ENCODE assay signal across 13 mouse cellular contexts in the genomic region with DNA sequence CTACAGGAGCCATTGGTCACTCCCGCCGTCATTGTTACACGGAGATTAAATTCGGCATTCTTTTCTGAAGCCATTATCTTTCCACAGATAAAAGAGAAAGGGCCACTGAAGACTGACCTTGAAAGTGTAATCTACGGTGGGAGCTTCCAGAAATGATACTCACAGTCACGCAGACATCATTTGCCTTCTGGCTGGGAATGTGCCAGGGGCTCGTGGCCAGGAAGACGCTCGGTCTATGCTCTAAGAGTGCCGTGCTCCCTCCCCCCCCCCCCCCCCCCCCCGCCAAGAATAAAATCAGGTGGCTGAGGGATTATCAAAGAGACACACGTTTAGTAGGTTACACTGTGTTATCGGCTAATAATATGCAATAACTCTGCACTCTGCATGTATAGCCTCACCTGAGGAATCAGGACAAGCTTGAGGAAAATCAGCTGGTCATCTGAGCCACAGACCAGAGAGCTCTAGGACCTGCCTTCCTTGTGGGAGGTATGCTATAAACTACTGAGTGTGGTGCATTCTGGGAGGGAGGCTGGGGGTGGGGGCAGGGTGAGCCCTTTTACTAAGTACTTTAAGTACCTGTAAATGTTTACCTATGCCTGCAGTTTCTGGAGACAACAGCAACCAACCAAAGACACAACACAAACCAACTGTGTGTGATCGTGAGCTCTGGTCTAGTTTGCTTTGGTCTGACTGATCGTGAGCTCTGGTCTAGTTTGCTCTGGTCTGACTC.
A peak's percentile ranks its signal among the peaks of the same experiment; 100 is the strongest.
DNase-seq lines count a peak whose midpoint lies in the region; ATAC-seq and TF ChIP-seq lines count a peak whose summit lies in the region.
"Had no signal": no experiment of that assay in that cellular context is flagged by ENCODE, and none has a peak within 500 bp of the region (broad histone marks: within the 10 kb centered on the region; RNA-seq: fewer than 3 reads in every experiment).

No protein-coding gene starts in this region.

- ATAC-seq in kidney, postnatal 0 days (replicated peaks; ENCODE audit: low FRiP score, low read depth) = peak; percentile 90
- ATAC-seq in forebrain, embryonic 12.5 days (ENCODE audit: low FRiP score) = no peak
- ATAC-seq in liver, embryonic 11.5 days (replicated peaks; ENCODE audit: low FRiP score) = no peak
- ATAC-seq: liver, embryonic 12.5 days had no signal

- WGBS in kidney, postnatal 0 days = 72% methylated on average over 14 of the region's 15 CpGs
- WGBS in forebrain, embryonic 12.5 days = 82% methylated on average over 13 of the region's 15 CpGs
- 85% methylated on average over 14 of the region's 15 CpGs for WGBS in liver, embryonic 11.5 days

- H3K27ac ChIP-seq in kidney, postnatal 0 days = peak overlapping the region; percentile 50
- H3K27ac ChIP-seq in testis, adult 2 months (ENCODE audit: control insufficient read depth, insufficient read depth, low read depth, low read length) = peak overlapping the region; percentile 7; the same call in 1 of the 2 replicates
- no peak overlapping the region for H3K27ac ChIP-seq in forebrain, embryonic 12.5 days
- H3K27ac ChIP-seq in liver, embryonic 11.5 days (ENCODE audit: low read depth, low read length) = no peak overlapping the region
- H3K27ac ChIP-seq: liver, embryonic 12.5 days had no signal

- peaks cover 11% of the 10 kb centered on the region; the same call in 1 of the 2 replicates for H3K4me1 ChIP-seq in kidney, postnatal 0 days (replicated peaks; ENCODE audit: insufficient read depth, low read length)
- H3K4me1 ChIP-seq in testis, adult 2 months (ENCODE audit: control insufficient read depth, insufficient read depth, low read length) = peaks cover 13% of the 10 kb centered on the region
- H3K4me1 ChIP-seq in forebrain, embryonic 12.5 days = peaks cover 14% of the 10 kb centered on the region; the same call in 1 of the 2 replicates
- no peaks in the 10 kb centered on the region for H3K4me1 ChIP-seq in liver, embryonic 11.5 days (replicated peaks; ENCODE audit: control insufficient read depth, insufficient read depth, low read length)
- H3K4me1 ChIP-seq: megakaryocyte, embryonic 14.5 days had no signal

- H3K36me3 ChIP-seq in kidney, postnatal 0 days (ENCODE audit: insufficient read depth, low read length) = no peaks in the 10 kb centered on the region
- H3K36me3 ChIP-seq in testis, adult 2 months (ENCODE audit: control insufficient read depth, insufficient read depth, low read length) = no peaks in the 10 kb centered on the region
- H3K36me3 ChIP-seq in forebrain, embryonic 12.5 days (replicated peaks) = peaks cover 36% of the 10 kb centered on the region
- no peaks in the 10 kb centered on the region for H3K36me3 ChIP-seq in liver, embryonic 11.5 days (ENCODE audit: control insufficient read depth, insufficient read depth, low read length)
- H3K36me3 ChIP-seq: liver, embryonic 12.5 days had no signal

- no peaks in the 10 kb centered on the region for H3K27me3 ChIP-seq in kidney, postnatal 0 days (ENCODE audit: insufficient read depth, low read length)
- H3K27me3 ChIP-seq in testis, adult 2 months (ENCODE audit: control insufficient read depth, insufficient read depth, low read length) = no peaks in the 10 kb centered on the region
- H3K27me3 ChIP-seq in forebrain, embryonic 12.5 days = no peaks in the 10 kb centered on the region
- no peaks in the 10 kb centered on the region for H3K27me3 ChIP-seq in liver, embryonic 11.5 days (replicated peaks; ENCODE audit: control insufficient read depth, insufficient read depth, low read length)
- H3K27me3 ChIP-seq: liver, embryonic 12.5 days had no signal

- peak; percentile 11 for DNase-seq in adrenal gland, adult 2 months
- no peak for DNase-seq in adrenal gland, adult 8-10 months
- DNase-seq in lung, postnatal 36 days = peak; percentile 40
- no peak for DNase-seq in lung, postnatal 14 days
- peak; percentile 56 for DNase-seq in kidney, postnatal 0 days (ENCODE audit: low spot score)
- DNase-seq in liver, embryonic 11.5 days (ENCODE audit: low spot score) = no peak
- DNase-seq: heart, adult 11 months; thymus, adult 18-20 months had no signal

- H3K4me2 ChIP-seq in kidney, postnatal 0 days (ENCODE audit: low read length) = peak overlapping the region; percentile 28; the same call in 1 of the 2 replicates
- H3K4me2 ChIP-seq in forebrain, embryonic 12.5 days = no peak overlapping the region
- H3K4me2 ChIP-seq in liver, embryonic 11.5 days = no peak overlapping the region
- H3K4me2 ChIP-seq: liver, embryonic 12.5 days had no signal

- no peaks in the 10 kb centered on the region for H3K9me3 ChIP-seq in kidney, postnatal 0 days (replicated peaks; ENCODE audit: low read length)
- H3K9me3 ChIP-seq in forebrain, embryonic 12.5 days = no peaks in the 10 kb centered on the region
- no peaks in the 10 kb centered on the region for H3K9me3 ChIP-seq in liver, embryonic 11.5 days (ENCODE audit: control insufficient read depth, low read length)
- H3K9me3 ChIP-seq: liver, embryonic 12.5 days had no signal

- no peak overlapping the region; the same call in 1 of the 2 replicates for H3K4me3 ChIP-seq in kidney, postnatal 0 days (replicated peaks; ENCODE audit: low read depth, low read length)
- no peak overlapping the region for H3K4me3 ChIP-seq in testis, adult 2 months (ENCODE audit: control insufficient read depth, low read depth, low read length)
- no peak overlapping the region for H3K4me3 ChIP-seq in forebrain, embryonic 12.5 days (replicated peaks)
- no peak overlapping the region for H3K4me3 ChIP-seq in liver, embryonic 11.5 days (ENCODE audit: low read depth, low read length)
- H3K4me3 ChIP-seq: erythroblast, embryonic 14.5 days; liver, embryonic 12.5 days; megakaryocyte, embryonic 14.5 days had no signal

- TF ChIP-seq CTCF in kidney, postnatal 0 days (IDR thresholded peaks at IDR 0.05; ENCODE audit: low read depth) = no peak
- no peak for TF ChIP-seq CTCF in testis, adult 2 months (IDR thresholded peaks at IDR 0.05; ENCODE audit: control insufficient read depth, insufficient read depth, insufficient replicate concordance, low read depth, low read length)

- TF ChIP-seq POLR2A in testis, adult 2 months (IDR thresholded peaks at IDR 0.05; ENCODE audit: control insufficient read depth, low read depth, low read length) = no peak

- no peak overlapping the region for H3K9ac ChIP-seq in kidney, postnatal 0 days (ENCODE audit: low read depth, low read length)
- H3K9ac ChIP-seq in forebrain, embryonic 12.5 days = no peak overlapping the region
- no peak overlapping the region for H3K9ac ChIP-seq in liver, embryonic 11.5 days (ENCODE audit: low read depth, low read length)
- H3K9ac ChIP-seq: liver, embryonic 12.5 days had no signal

Comparison
In these comparisons a context has a peak if more than half of its experiments do, and no peak if none do; other contexts are left out.
1. DNase-seq: peak in adrenal gland, adult 2 months (single experiment), lung, postnatal 36 days (single experiment) and kidney, postnatal 0 days (single experiment); none in adrenal gland, adult 8-10 months (single experiment), lung, postnatal 14 days (single experiment) and liver, embryonic 11.5 days (single experiment).
2. H3K27ac ChIP-seq: peak in kidney, postnatal 0 days (single experiment) and testis, adult 2 months (single experiment); none in forebrain, embryonic 12.5 days (single experiment) and liver, embryonic 11.5 days (single experiment).